Mouse (Mus musculus): ENCODE data around the gene Mex3a. TPM values are rescaled to one million over a fixed set of nuclear protein-coding genes. Genes with fewer than 3 reads are reported as not detected.

Gene Mex3a
- polyA plus RNA-seq, 1 experiment, result 0.02 TPM

GRCm38 (mm10) chr3:88553880-88554586 is 21.8 kb downstream of the Mex3a start:
- TF ChIP-seq TAL1 (IDR thresholded peaks at IDR 0.05; ENCODE audit: low read length) (no peak), GATA1 (IDR thresholded peaks at IDR 0.05; ENCODE audit: low read length) (no peak)
- H3K4me1 ChIP-seq (ENCODE audit: control insufficient read depth), result peaks cover 60% of the 10 kb centered on the region
- no peaks in the 10 kb centered on the region for H3K27me3 ChIP-seq (ENCODE audit: control insufficient read depth)
- peak overlapping the region; percentile 77 for H3K4me3 ChIP-seq (replicated peaks)
- peaks cover 42% of the 10 kb centered on the region for H3K36me3 ChIP-seq (ENCODE audit: control insufficient read depth)
- H3K9me3 ChIP-seq (ENCODE audit: control insufficient read depth, low read length), result no peaks in the 10 kb centered on the region

- Histone ChIP-seq H3K36me3 (ENCODE audit: control insufficient read depth) (peaks cover 53% of the 10 kb centered on the region), H3K4me3 (replicated peaks) (peak overlapping the region; percentile 13)
These were observed 22.9 kb downstream of the Mex3a start for GRCm38 (mm10) chr3:88555069-88555605.

GRCm38 (mm10) chr3:88555731-88556130 is 23.5 kb downstream of the Mex3a start:
- H3K4me3 ChIP-seq (replicated peaks), result no peak overlapping the region
- no peaks in the 10 kb centered on the region for H3K9me3 ChIP-seq (ENCODE audit: control insufficient read depth, low read length)
- no peaks in the 10 kb centered on the region for H3K27me3 ChIP-seq (ENCODE audit: control insufficient read depth)
- peaks cover 55% of the 10 kb centered on the region for H3K36me3 ChIP-seq (ENCODE audit: control insufficient read depth)
- no peak for TF ChIP-seq GATA1 (IDR thresholded peaks at IDR 0.05; ENCODE audit: low read length)
- no peak for TF ChIP-seq TAL1 (IDR thresholded peaks at IDR 0.05; ENCODE audit: low read length)
- H3K4me1 ChIP-seq (ENCODE audit: control insufficient read depth), result peaks cover 55% of the 10 kb centered on the region

More at GRCm38 (mm10) chr3:88555069-88555605, 22.9 kb downstream of the Mex3a start:
- Histone ChIP-seq H3K9me3 (ENCODE audit: control insufficient read depth, low read length) (no peaks in the 10 kb centered on the region), H3K27me3 (ENCODE audit: control insufficient read depth) (no peaks in the 10 kb centered on the region), H3K4me1 (ENCODE audit: control insufficient read depth) (peaks cover 59% of the 10 kb centered on the region)
- TF ChIP-seq TAL1 (IDR thresholded peaks at IDR 0.05; ENCODE audit: low read length) (no peak), GATA1 (IDR thresholded peaks at IDR 0.05; ENCODE audit: low read length) (no peak)

- H3K4me1 ChIP-seq (ENCODE audit: control insufficient read depth), result peaks cover 48% of the 10 kb centered on the region
- H3K4me3 ChIP-seq (replicated peaks), result no peak overlapping the region
- TF ChIP-seq TAL1 (IDR thresholded peaks at IDR 0.05; ENCODE audit: low read length) (no peak), GATA1 (IDR thresholded peaks at IDR 0.05; ENCODE audit: low read length) (no peak)
- H3K36me3 ChIP-seq (ENCODE audit: control insufficient read depth), result peaks cover 61% of the 10 kb centered on the region
- H3K27me3 ChIP-seq (ENCODE audit: control insufficient read depth), result no peaks in the 10 kb centered on the region
- H3K9me3 ChIP-seq (ENCODE audit: control insufficient read depth, low read length), result no peaks in the 10 kb centered on the region
These were observed 24.4 kb downstream of the Mex3a start for GRCm38 (mm10) chr3:88556616-88557015.

- TF ChIP-seq GATA1 (IDR thresholded peaks at IDR 0.05; ENCODE audit: low read length), result no peak
- TF ChIP-seq TAL1 (IDR thresholded peaks at IDR 0.05; ENCODE audit: low read length), result no peak
- H3K9me3 ChIP-seq (ENCODE audit: control insufficient read depth, low read length), result no peaks in the 10 kb centered on the region
- H3K36me3 ChIP-seq (ENCODE audit: control insufficient read depth), result peaks cover 90% of the 10 kb centered on the region
- no peaks in the 10 kb centered on the region for H3K27me3 ChIP-seq (ENCODE audit: control insufficient read depth)
- H3K4me1 ChIP-seq (ENCODE audit: control insufficient read depth), result peaks cover 21% of the 10 kb centered on the region
- no peak overlapping the region for H3K4me3 ChIP-seq (replicated peaks)
These were observed 27.4 kb downstream of the Mex3a start for GRCm38 (mm10) chr3:88559596-88559995.

GRCm38 (mm10) chr3:88561989-88562388 is 29.8 kb downstream of the Mex3a start:
- H3K27me3 ChIP-seq (ENCODE audit: control insufficient read depth), result no peaks in the 10 kb centered on the region
- H3K36me3 ChIP-seq (ENCODE audit: control insufficient read depth), result peaks cover 93% of the 10 kb centered on the region
- no peak overlapping the region for H3K4me3 ChIP-seq (replicated peaks)
- no peaks in the 10 kb centered on the region for H3K9me3 ChIP-seq (ENCODE audit: control insufficient read depth, low read length)
- TF ChIP-seq TAL1 (IDR thresholded peaks at IDR 0.05; ENCODE audit: low read length), result no peak
- TF ChIP-seq GATA1 (IDR thresholded peaks at IDR 0.05; ENCODE audit: low read length), result no peak
- peaks cover 2% of the 10 kb centered on the region; the same call in 1 of the 2 replicates for H3K4me1 ChIP-seq (ENCODE audit: control insufficient read depth)

- peaks cover 3% of the 10 kb centered on the region for H3K4me1 ChIP-seq (ENCODE audit: control insufficient read depth)
- TF ChIP-seq TAL1 (IDR thresholded peaks at IDR 0.05; ENCODE audit: low read length) (no peak), GATA1 (IDR thresholded peaks at IDR 0.05; ENCODE audit: low read length) (no peak)
- H3K36me3 ChIP-seq (ENCODE audit: control insufficient read depth), result peaks cover 95% of the 10 kb centered on the region
- H3K4me3 ChIP-seq (replicated peaks), result no peak overlapping the region
- H3K27me3 ChIP-seq (ENCODE audit: control insufficient read depth), result no peaks in the 10 kb centered on the region
- no peaks in the 10 kb centered on the region for H3K9me3 ChIP-seq (ENCODE audit: control insufficient read depth, low read length)
These were observed 31.2 kb downstream of the Mex3a start for GRCm38 (mm10) chr3:88563442-88563841.

- Histone ChIP-seq H3K27me3 (ENCODE audit: control insufficient read depth) (no peaks in the 10 kb centered on the region), H3K4me3 (replicated peaks) (no peak overlapping the region), H3K36me3 (ENCODE audit: control insufficient read depth) (peaks cover 95% of the 10 kb centered on the region), H3K4me1 (ENCODE audit: control insufficient read depth) (peaks cover 3% of the 10 kb centered on the region), H3K9me3 (ENCODE audit: control insufficient read depth, low read length) (no peaks in the 10 kb centered on the region)
- no peak for TF ChIP-seq GATA1 (IDR thresholded peaks at IDR 0.05; ENCODE audit: low read length)
- TF ChIP-seq TAL1 (IDR thresholded peaks at IDR 0.05; ENCODE audit: low read length), result no peak
These were observed 31.8 kb downstream of the Mex3a start for GRCm38 (mm10) chr3:88563966-88564365.

GRCm38 (mm10) chr3:88566116-88566515 is 33.9 kb downstream of the Mex3a start:
- TF ChIP-seq TAL1 (IDR thresholded peaks at IDR 0.05; ENCODE audit: low read length), result no peak
- TF ChIP-seq GATA1 (IDR thresholded peaks at IDR 0.05; ENCODE audit: low read length), result no peak
- H3K36me3 ChIP-seq (ENCODE audit: control insufficient read depth), result peaks cover 90% of the 10 kb centered on the region
- H3K9me3 ChIP-seq (ENCODE audit: control insufficient read depth, low read length), result no peaks in the 10 kb centered on the region
- H3K4me3 ChIP-seq (replicated peaks), result no peak overlapping the region
- no peaks in the 10 kb centered on the region for H3K27me3 ChIP-seq (ENCODE audit: control insufficient read depth)
- peaks cover 2% of the 10 kb centered on the region for H3K4me1 ChIP-seq (ENCODE audit: control insufficient read depth)
